Mouse (Mus musculus): ENCODE measurements around the gene Stxbp6.

DNA sequence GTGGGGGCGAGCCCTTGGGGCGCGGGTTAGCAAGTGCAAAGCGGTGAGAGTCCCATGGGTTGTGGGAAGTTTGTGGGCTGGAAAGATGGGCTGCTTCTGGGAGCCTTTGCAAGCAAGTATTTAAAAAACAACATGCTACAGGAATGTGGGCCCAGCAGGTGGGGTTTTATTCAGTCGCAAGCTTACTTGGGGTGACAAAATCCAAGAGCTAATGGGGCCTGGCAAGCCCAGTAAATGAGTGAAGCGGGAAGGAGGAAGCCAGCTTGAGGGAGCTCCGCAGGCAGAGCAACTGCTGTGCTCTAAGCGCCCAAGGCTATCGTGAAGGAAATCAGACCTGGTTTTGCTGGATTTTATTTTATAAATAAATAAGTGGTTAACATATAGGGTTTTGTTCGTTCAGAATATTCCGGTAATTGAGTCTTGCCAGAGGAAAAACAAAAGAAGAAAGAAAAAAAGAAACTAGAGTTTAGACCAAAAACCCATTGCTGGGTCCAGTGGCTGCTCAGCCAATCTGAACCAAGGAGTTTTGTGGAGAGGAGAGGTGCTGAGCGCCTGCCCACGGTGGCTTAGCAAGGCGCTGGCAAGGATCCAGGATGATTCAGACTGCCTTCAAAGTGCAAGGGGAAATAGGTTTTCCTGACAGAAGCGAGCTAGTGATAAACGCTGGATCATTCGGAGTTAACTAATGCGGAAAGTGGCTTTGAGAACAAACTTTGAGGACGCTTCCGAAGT is at the start of gene Stxbp6:
- TF ChIP-seq TAL1 (IDR thresholded peaks at IDR 0.05; ENCODE audit: low read length) (no peak), GATA1 (IDR thresholded peaks at IDR 0.05; ENCODE audit: low read length) (no peak)

Measured in erythroblast, embryonic 14.5 days (primary cell).